Mouse (Mus musculus): ENCODE results near the gene Ppp2r5e. TPM values are rescaled to one million over a fixed set of nuclear protein-coding genes. Genes with fewer than 3 reads are reported as not detected.
A peak's percentile ranks its signal among the peaks of the same experiment; 100 is the strongest.

Gene Ppp2r5e
- polyA plus RNA-seq, 3 experiments from 2014 or later: 6.3 to 8.3 (median 7.3) TPM

- ATAC-seq: peak; percentile 35
These were observed 23.8 kb downstream of the Ppp2r5e start for GRCm38 (mm10) chr12:75572271-75572670.

- no peak for ATAC-seq
These were observed 25.9 kb downstream of the Ppp2r5e start for GRCm38 (mm10) chr12:75570138-75570537.

GRCm38 (mm10) chr12:75567745-75568144, 28.3 kb downstream of the Ppp2r5e start:
- ATAC-seq: no peak

GRCm38 (mm10) chr12:75565756-75566155, 30.3 kb downstream of the Ppp2r5e start:
- no peak for ATAC-seq

- ATAC-seq: no peak
These were observed 31.5 kb downstream of the Ppp2r5e start for GRCm38 (mm10) chr12:75564498-75564897.

- ATAC-seq: no peak
These were observed 32.9 kb downstream of the Ppp2r5e start for GRCm38 (mm10) chr12:75562996-75563618.

GRCm38 (mm10) chr12:75560681-75561387, 35.2 kb downstream of the Ppp2r5e start:
- ATAC-seq: no peak

GRCm38 (mm10) chr12:75559196-75559595, 36.8 kb downstream of the Ppp2r5e start:
- ATAC-seq: no peak

- no peak for ATAC-seq
These were observed 38.2 kb downstream of the Ppp2r5e start for GRCm38 (mm10) chr12:75557813-75558212.

GRCm38 (mm10) chr12:75555032-75555431, 41.0 kb downstream of the Ppp2r5e start:
- no peak for ATAC-seq

GRCm38 (mm10) chr12:75552296-75552695, 43.7 kb downstream of the Ppp2r5e start:
- ATAC-seq: no peak

- ATAC-seq: no peak
These were observed 44.4 kb downstream of the Ppp2r5e start for GRCm38 (mm10) chr12:75551671-75552070.

- ATAC-seq: no peak
These were observed 47.0 kb downstream of the Ppp2r5e start for GRCm38 (mm10) chr12:75548999-75549398.

GRCm38 (mm10) chr12:75547174-75547573, 48.9 kb downstream of the Ppp2r5e start:
- no peak for ATAC-seq

- no peak for ATAC-seq
These were observed 49.8 kb downstream of the Ppp2r5e start for GRCm38 (mm10) chr12:75546241-75546640.

- ATAC-seq: no peak
These were observed 50.6 kb downstream of the Ppp2r5e start for GRCm38 (mm10) chr12:75545431-75545925.

GRCm38 (mm10) chr12:75544666-75545065, 51.4 kb downstream of the Ppp2r5e start:
- no peak for ATAC-seq

- ATAC-seq: no peak
These were observed 51.8 kb downstream of the Ppp2r5e start for GRCm38 (mm10) chr12:75544259-75544658.

GRCm38 (mm10) chr12:75543346-75543745, 52.7 kb downstream of the Ppp2r5e start:
- no peak for ATAC-seq

GRCm38 (mm10) chr12:75540621-75541171, 55.3 kb downstream of the Ppp2r5e start:
- no peak for ATAC-seq

- no peak for ATAC-seq
These were observed 56.8 kb downstream of the Ppp2r5e start for GRCm38 (mm10) chr12:75539228-75539627.

- no peak for ATAC-seq
These were observed 58.2 kb downstream of the Ppp2r5e start for GRCm38 (mm10) chr12:75537673-75538423.
